Mouse (Mus musculus) embryonic facial prominence, embryonic 15.5 days (tissue): ENCODE data around the gene Kcnj4. TPM values are rescaled to one million over a fixed set of nuclear protein-coding genes. Genes with fewer than 3 reads are reported as not detected.

ENCODE experiments used
- ATAC-seq: fragments of 200-750 bp; cut with Nextera tagmentation; 2 replicates; pipeline ENCODE4 v1.8.0; 2017; ENCODE audit warnings: low read depth, moderate TSS enrichment; ENCODE audit not compliant: insufficient number of reproducible peaks, low FRiP score, low TSS enrichment
- H3K27ac ChIP-seq: fragments of 300-500 bp; sonication (generic); replicated peaks from 2 replicates; pipeline ENCODE4 v1.5.1; 2015; ENCODE audit warnings: mild to moderate bottlenecking, inconsistent platforms
- H3K27me3 ChIP-seq: fragments of 300-500 bp; sonication (generic); 2 replicates; pipeline ENCODE4 v1.6.1; 2015; ENCODE audit warnings: inconsistent platforms
- H3K36me3 ChIP-seq: fragments of 300-500 bp; sonication (generic); 2 replicates; pipeline ENCODE4 v1.6.1; 2015; ENCODE audit warnings: mild to moderate bottlenecking, inconsistent platforms
- H3K4me1 ChIP-seq: fragments of 300-500 bp; sonication (generic); 2 replicates; pipeline ENCODE4 v1.6.1; 2015; ENCODE audit warnings: inconsistent platforms
- H3K4me2 ChIP-seq: fragments of 300-500 bp; sonication (generic); replicated peaks from 2 replicates; pipeline ENCODE4 v1.6.1; 2015; ENCODE audit warnings: mild to moderate bottlenecking, inconsistent platforms
- H3K4me3 ChIP-seq: fragments of 300-500 bp; sonication (generic); replicated peaks from 2 replicates; pipeline ENCODE4 v1.5.1; 2015; ENCODE audit warnings: mild to moderate bottlenecking, inconsistent platforms
- H3K9ac ChIP-seq: fragments of 300-500 bp; sonication (generic); 2 replicates; pipeline ENCODE4 v1.6.1; 2015; ENCODE audit warnings: inconsistent platforms
- H3K9me3 ChIP-seq: fragments of 300-500 bp; sonication (generic); replicated peaks from 2 replicates; pipeline ENCODE4 v1.6.1; 2016; ENCODE audit warnings: inconsistent platforms
- WGBS: fragments of 180-500 bp; shearing (Covaris S2); methylation state at CpG from one replicate; pipeline ENCODE4 v1.1.7; 2015; 5-methylcytosine and 5-hydroxymethylcytosine counted together
- polyA plus RNA-seq: library from polyadenylated mRNA; unstranded; fragments of >200 nt; fragmentation: Nextera tagmentation; extraction: Ambion mirVana; gene quantifications from 2 replicates; pipeline ENCODE4 v1.2.1, GENCODE M21; 2015

Kcnj4 gene
- 0.14 and 0.15 TPM in 2 replicates for polyA plus RNA-seq

DNA sequence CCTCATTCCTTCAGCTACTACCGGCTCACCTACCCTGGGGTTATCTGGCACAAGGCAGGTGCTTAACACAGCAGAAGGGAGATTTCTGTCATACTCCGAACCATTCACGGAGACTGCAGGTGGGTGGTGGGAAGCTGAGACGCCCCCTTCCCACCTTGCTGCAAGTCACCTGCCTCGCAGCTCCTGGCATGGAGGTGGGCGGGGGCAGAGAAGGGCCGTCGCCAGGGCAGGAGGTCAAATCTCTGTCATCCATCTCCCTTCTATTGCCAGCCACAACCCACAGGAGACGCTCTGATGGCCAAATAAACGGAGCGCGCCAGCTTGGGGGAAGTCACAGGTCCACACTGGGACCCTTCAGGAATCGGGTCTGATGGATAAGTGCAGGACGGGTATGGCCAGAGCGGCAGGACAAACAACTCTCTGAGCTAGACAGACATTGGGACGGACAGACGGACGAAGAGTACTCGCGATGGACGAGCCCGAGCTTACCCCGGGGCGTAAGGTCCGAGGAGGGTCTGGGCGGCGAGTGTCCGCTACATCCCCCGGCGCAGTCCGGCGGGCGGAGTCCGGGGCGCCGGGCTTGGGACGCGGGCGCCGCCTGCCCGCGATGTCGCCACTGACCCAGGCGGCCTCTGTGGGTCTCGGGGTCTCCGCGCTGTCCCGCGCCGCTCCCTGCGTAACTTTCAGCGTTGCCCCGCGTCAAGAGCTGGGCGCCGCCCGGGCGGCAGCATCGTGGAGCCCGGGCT, at the start of gene Kcnj4:
Kcnj4 (minus strand) TSS at position 535 of the 746 bp plus-strand sequence.
- Histone ChIP-seq H3K36me3 (no peaks in the 10 kb centered on the region), H3K9me3 (no peaks in the 10 kb centered on the region), H3K4me3 (peak within 1 kb of the TSS; percentile 52), H3K27ac (no peak within 1 kb of the TSS), H3K4me1 (peaks cover 23% of the 10 kb centered on the region), H3K27me3 (peaks cover 93% of the 10 kb centered on the region), H3K4me2 (peak within 1 kb of the TSS; percentile 100), H3K9ac (peak within 1 kb of the TSS; percentile 40)
- 0 out of 2 replicates have a peak, but pooled peaks have one; percentile 6 for ATAC-seq
- 1% methylated on average over 55 of the region's 60 CpGs for WGBS

DNA sequence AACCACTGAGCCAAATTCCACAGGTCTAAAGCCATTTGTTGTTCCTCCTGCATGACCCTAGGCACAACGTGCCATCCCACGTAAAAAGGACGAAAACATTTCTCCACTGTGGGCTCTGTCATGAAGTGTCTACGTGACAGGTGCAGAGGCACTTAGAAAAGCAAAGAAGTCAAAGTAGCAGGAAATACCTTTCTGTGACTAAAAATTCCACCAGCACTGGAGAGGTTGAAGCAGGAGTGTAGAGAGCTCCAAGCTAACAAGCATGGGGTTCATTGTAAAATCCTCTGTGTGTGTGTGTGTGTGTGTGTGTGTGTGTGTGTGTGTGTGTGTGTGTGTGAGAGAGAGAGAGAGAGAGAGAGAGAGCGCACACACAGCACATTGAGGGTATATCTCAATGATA, 47.5 kb upstream of the Kcnj4 start:
- Histone ChIP-seq H3K4me1 (no peaks in the 10 kb centered on the region), H3K4me3 (no peak overlapping the region), H3K9ac (no peak overlapping the region), H3K36me3 (no peaks in the 10 kb centered on the region), H3K9me3 (no peaks in the 10 kb centered on the region), H3K27me3 (0 out of 2 replicates have a peak, but pooled peaks cover 3% of the 10 kb centered on the region), H3K27ac (no peak overlapping the region), H3K4me2 (no peak overlapping the region)
- no peak for ATAC-seq
- 69% methylated on average over 5 of the region's 5 CpGs for WGBS

DNA sequence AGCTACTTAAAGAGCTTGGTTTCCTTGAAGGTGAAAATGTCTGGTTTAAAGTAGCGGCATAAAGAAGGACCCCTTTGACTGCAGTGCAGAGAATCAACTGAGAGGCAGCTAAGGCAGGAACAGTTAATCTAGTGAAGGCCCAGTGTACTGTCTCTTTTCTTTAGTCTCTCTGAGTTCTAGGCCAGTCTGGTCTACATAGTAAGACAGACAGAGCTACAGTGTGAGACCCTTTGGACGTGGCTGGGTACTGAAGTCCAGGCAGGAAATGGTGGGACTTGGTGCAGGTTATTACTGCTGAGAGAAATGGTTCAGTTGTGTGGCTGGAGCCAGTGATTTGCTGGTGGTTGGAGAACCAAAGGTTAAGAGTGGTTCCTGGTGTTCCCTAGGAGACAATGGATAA, 43.2 kb upstream of the Kcnj4 start:
- peaks cover 18% of the 10 kb centered on the region for H3K4me1 ChIP-seq
- H3K36me3 ChIP-seq, result peaks cover 10% of the 10 kb centered on the region
- H3K9me3 ChIP-seq, result no peaks in the 10 kb centered on the region
- WGBS, result 95% methylated on average over 2 of the region's 2 CpGs
- H3K4me3 ChIP-seq, result no peak overlapping the region
- no peak overlapping the region for H3K27ac ChIP-seq
- ATAC-seq, result no peak
- H3K4me2 ChIP-seq, result no peak overlapping the region
- no peak overlapping the region for H3K9ac ChIP-seq
- H3K27me3 ChIP-seq, result 0 out of 2 replicates have a peak, but pooled peaks cover 3% of the 10 kb centered on the region

DNA sequence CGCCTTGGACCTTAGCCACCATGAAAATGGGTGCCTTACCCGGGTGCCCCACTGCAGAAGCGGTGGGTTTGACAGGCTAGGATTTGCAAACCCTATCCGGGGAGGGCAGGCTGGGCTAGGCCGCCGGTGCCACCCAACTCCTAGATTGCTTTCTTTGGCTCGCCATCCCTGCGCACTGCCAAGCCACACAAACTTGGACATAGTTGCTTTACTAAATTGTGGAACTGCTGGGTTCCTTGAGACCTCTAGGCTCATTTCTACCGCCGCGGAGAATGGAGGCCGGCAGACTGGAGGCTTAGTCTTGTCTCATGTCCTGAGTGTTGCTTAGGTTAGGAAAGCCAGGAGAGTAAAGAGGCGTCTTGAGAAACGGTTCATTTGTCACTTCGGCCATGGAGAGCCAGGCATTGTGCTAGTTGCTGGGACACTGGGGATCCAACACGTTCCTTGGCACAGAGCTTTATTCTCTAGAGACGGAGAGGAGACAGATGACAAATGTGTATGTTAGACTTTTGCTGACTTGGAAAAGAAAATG, 42.3 kb upstream of the Kcnj4 start:
- 0 out of 2 replicates have a peak, but pooled peaks cover 3% of the 10 kb centered on the region for H3K27me3 ChIP-seq
- H3K27ac ChIP-seq, result peak overlapping the region; percentile 99
- no peak overlapping the region for H3K9ac ChIP-seq
- WGBS, result 79% methylated on average over 17 of the region's 17 CpGs
- peak overlapping the region; percentile 62 for H3K4me2 ChIP-seq
- no peaks in the 10 kb centered on the region for H3K9me3 ChIP-seq
- H3K36me3 ChIP-seq, result peaks cover 19% of the 10 kb centered on the region
- peaks cover 18% of the 10 kb centered on the region for H3K4me1 ChIP-seq
- no peak for ATAC-seq
- peak overlapping the region; percentile 94 for H3K4me3 ChIP-seq

DNA sequence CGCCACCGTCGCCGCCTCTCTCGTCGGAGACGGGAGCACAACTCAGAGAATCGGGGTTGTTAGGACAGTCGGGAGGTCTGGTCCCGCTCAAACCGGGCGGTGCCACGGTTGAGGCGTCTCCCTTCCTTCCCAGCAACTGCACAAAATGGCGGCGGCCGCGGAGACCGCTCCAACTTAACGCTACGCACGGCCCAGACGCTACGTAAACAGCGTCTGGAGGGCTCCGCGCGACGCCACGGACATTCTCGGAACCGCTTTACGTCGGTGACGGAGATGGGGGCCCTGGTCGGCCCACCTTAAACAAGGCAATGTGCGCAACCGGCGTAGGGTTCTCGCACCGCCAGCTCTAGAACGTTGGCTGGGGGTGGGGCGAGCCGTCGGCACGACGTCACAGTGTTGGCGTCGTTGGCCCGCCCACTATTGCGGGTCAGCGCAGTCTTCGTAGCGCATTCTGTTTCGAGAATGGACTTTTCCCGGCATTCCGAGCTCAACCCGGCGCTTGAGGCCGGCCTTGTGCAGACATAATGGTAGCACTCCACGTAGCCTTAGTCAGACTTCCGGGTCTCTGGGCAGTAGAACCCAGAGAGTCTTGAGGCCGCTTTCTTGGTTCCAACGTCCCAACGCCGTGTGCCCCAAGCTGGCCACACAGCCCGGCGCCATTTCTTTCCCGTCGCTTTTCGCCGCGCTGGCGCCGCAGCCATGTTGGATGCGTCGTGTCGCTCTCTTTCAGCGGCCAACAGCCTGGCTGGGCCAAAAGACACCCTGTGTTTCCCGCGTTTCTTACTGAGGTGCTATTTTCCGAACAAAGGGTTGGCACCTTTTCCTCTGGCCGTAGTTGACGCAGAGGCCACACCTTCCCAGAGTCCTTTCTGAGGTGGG, 41.6 kb upstream of the Kcnj4 start, which contains the start of gene Ddx17:
Ddx17 (minus strand) TSS at position 332 of the 879 bp plus-strand sequence.
- peaks cover 25% of the 10 kb centered on the region for H3K36me3 ChIP-seq
- peak within 1 kb of the TSS; percentile 99 for H3K27ac ChIP-seq
- WGBS, result 2% methylated on average over 84 of the region's 84 CpGs
- ATAC-seq, result peak; percentile 99
- H3K4me1 ChIP-seq, result peaks cover 18% of the 10 kb centered on the region
- H3K9ac ChIP-seq, result peak within 1 kb of the TSS; percentile 98
- no peaks in the 10 kb centered on the region for H3K9me3 ChIP-seq
- peak within 1 kb of the TSS; percentile 94 for H3K4me3 ChIP-seq
- peak within 1 kb of the TSS; percentile 64 for H3K4me2 ChIP-seq
- H3K27me3 ChIP-seq, result no peaks in the 10 kb centered on the region

DNA sequence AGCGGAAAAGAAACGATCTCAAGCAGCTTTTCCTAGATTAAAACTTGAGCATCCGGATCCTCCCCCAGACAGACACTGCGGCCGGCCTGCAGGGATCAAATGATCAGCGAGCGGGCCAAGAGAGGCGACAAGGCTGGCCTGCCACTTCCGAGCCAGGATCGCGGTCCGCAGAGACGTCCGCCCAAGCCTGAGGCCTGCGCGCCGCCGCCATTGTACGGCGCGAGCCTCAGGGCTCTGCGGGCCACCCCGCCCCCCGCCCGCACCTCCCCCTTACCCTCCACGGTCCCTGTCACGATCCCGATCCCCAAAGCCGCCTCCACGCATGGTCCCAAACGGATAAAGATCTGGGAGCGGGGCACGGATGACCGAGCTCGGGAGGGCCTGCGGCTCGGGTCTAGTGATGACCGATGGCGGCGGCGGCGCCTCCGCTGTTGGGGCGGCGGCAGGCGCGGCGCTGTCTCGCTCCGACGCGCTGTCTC, 40.9 kb upstream of the Kcnj4 start:
- WGBS, result under 1% methylated on average over 52 of the region's 52 CpGs
- H3K27ac ChIP-seq, result peak overlapping the region; percentile 99

DNA sequence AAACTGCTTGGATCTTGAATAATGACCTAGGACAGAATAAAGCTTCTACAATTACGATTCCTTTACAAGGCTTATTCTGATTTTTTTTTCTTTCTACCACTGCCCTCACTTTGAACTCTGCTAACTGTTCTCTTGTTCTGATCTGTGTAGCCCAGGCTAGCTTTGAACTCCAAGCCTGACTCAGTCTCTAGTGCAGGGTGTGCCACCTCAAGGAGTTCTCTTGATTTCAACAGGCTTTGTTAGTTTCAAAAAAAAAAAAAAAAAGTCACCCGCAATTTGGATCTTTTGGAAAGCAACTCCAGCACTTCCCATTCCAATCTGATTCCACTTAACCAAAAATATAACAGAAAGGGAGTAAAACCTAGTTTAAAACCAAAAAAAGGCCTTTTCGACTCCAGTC, 40.5 kb upstream of the Kcnj4 start:
- Histone ChIP-seq H3K4me3 (peak overlapping the region; percentile 94), H3K36me3 (peaks cover 34% of the 10 kb centered on the region), H3K9ac (peak overlapping the region; percentile 98), H3K4me1 (peaks cover 21% of the 10 kb centered on the region), H3K4me2 (peak overlapping the region; percentile 64), H3K27ac (peak overlapping the region; percentile 99), H3K27me3 (no peaks in the 10 kb centered on the region), H3K9me3 (no peaks in the 10 kb centered on the region)
- no peak for ATAC-seq
- WGBS, result 2% methylated on average over 3 of the region's 3 CpGs

More for the DNA sequence above, 40.9 kb upstream of the Kcnj4 start:
- Histone ChIP-seq H3K27me3 (no peaks in the 10 kb centered on the region), H3K9ac (peak overlapping the region; percentile 98), H3K4me2 (peak overlapping the region; percentile 64), H3K4me1 (peaks cover 18% of the 10 kb centered on the region), H3K4me3 (peak overlapping the region; percentile 94), H3K36me3 (peaks cover 29% of the 10 kb centered on the region), H3K9me3 (no peaks in the 10 kb centered on the region)
- peak; percentile 68 for ATAC-seq

DNA sequence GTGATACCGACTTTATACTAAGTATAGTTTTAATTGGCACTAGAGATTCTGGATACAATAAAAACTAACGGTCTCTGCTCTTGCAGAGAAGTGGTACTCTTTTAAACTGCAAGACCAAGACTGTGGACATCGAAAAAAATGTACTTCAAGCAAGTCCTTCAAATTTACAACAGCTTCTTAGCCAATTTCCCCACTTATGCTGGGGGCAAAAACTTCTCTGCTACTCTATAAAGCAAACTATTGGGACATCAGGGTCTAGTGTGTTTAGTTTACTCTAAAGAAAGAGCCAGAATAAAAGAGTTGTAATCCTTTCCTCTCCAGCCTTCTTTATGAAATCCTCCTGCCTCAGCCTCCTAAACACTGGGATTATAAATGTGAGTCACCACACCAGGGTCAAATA, 38.9 kb upstream of the Kcnj4 start:
- H3K27me3 ChIP-seq, result no peaks in the 10 kb centered on the region
- H3K4me2 ChIP-seq, result peak overlapping the region; percentile 64
- 93% methylated on average over 3 of the region's 3 CpGs for WGBS
- peaks cover 49% of the 10 kb centered on the region for H3K36me3 ChIP-seq
- peaks cover 22% of the 10 kb centered on the region for H3K4me1 ChIP-seq
- ATAC-seq, result no peak
- H3K9ac ChIP-seq, result no peak overlapping the region
- no peaks in the 10 kb centered on the region for H3K9me3 ChIP-seq
- H3K27ac ChIP-seq, result no peak overlapping the region
- peak overlapping the region; percentile 94 for H3K4me3 ChIP-seq

DNA sequence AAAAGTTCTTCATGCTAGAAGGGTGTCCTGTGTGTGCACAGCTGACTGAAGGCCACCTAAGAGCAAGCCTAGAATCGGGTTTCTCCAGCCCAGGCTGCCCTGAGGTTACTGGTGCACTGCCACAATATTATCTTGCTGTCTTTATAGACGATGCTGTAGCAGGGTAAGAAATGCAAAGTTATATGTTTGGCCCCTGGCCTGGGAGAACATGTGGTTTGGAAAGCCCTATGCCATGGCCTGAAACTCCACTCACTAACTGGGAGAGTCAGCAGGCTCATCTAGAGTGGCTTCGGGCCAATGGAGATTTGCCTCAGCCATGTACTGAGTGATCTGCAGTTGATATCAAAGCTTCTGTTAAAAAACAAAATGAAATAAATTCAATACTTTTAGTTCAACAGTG, 28.8 kb upstream of the Kcnj4 start:
- Histone ChIP-seq H3K4me2 (no peak overlapping the region), H3K27me3 (no peaks in the 10 kb centered on the region), H3K36me3 (peaks cover 95% of the 10 kb centered on the region), H3K27ac (no peak overlapping the region), H3K9ac (no peak overlapping the region), H3K9me3 (no peaks in the 10 kb centered on the region), H3K4me3 (no peak overlapping the region), H3K4me1 (peaks cover 6% of the 10 kb centered on the region; the same call in 1 of the 2 replicates)
- WGBS, result 73% methylated on average over 3 of the region's 3 CpGs
- ATAC-seq, result no peak

DNA sequence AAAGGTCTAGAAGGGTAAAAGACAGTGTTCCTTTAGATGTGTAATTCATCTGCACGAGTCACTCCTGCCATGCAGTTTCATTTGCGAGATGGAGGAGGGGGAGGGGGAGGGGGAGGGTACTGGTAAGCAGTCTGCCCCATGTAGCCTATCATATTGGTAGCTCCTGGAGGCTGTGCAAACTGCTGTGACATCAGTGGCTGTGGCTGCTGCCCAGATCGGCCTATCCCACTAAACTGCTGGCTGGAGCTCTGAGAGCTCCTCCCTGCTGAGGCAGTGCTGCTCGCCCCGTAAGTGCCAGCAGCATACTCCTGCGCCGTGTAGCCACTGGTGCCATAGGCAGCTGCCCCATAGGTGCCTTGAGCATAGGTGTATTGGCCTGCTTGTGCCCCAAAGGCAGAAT, 24.9 kb upstream of the Kcnj4 start:
- no peak for ATAC-seq
- H3K36me3 ChIP-seq, result peaks cover 95% of the 10 kb centered on the region
- H3K9me3 ChIP-seq, result no peaks in the 10 kb centered on the region
- WGBS, result 73% methylated on average over 7 of the region's 7 CpGs
- H3K4me1 ChIP-seq, result peaks cover 12% of the 10 kb centered on the region; the same call in 1 of the 2 replicates
- H3K27ac ChIP-seq, result no peak overlapping the region
- no peaks in the 10 kb centered on the region for H3K27me3 ChIP-seq
- no peak overlapping the region for H3K4me2 ChIP-seq
- H3K9ac ChIP-seq, result no peak overlapping the region
- H3K4me3 ChIP-seq, result no peak overlapping the region
